ENCODE assay signal across 8 mouse cellular contexts in the genomic region with DNA sequence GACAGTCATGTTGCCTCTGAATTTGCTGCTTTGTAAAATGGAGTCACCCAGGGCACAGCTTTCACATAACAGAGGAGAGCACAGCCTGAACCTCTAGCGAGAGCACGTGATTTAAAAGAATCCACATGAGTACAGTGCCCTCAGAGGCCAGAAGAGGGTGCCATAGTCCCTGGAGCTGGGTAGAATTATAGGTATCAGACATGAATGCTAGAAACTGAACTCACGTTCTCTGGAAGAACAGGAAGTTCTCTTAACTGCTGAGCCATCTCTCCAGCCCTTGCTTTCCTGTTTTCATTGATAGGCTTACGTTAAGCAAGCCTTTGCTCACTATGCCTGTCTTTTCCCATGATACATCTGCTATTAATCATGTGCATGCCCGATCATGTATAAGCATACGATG.
DNase-seq lines count a peak whose midpoint lies in the region; ATAC-seq and TF ChIP-seq lines count a peak whose summit lies in the region.

No protein-coding gene starts in this region.

- 0 out of 2 replicates have a peak, but pooled peaks have one; percentile 42 for ATAC-seq in erythroid progenitor cell, adult 5-6 weeks (replicated peaks; ENCODE audit: low FRiP score, poor library complexity, severe bottlenecking)

- H3K9ac ChIP-seq in CH12.LX (ENCODE audit: insufficient read depth, low read depth) = 0 out of 2 replicates have a peak overlapping the region, but pooled peaks have one; percentile 45

- in situ Hi-C loops in CH12.LX (cut with MboI; ENCODE audit: low pct_ligation_motif_present, low pct_unique_long_range_greater_than_20kb, low sequenced_read_pairs) = loop anchor here (10.0 to 25.0 kb wide), 5 partner anchors 192 to 644 kb away; a partner anchor contains a TSS

- H3K4me2 ChIP-seq in CH12.LX (ENCODE audit: insufficient read depth, low read depth, poor library complexity, severe bottlenecking) = peak overlapping the region; percentile 33; the same call in 1 of the 2 replicates

- H3K27me3 ChIP-seq in CH12.LX (replicated peaks) = no peaks in the 10 kb centered on the region

- peak; percentile 85 to 93 for TF ChIP-seq CTCF in CH12.LX (conservative IDR thresholded peaks at IDR 0.05 in 1 of 2, IDR thresholded peaks at IDR 0.05 in 1 of 2; ENCODE audit: low read depth in 2 of 2, low read length in 2 of 2)

- no peak for TF ChIP-seq POLR2A in CH12.LX (IDR thresholded peaks at IDR 0.05; ENCODE audit: low read depth, low read length)

- peak; percentile 96 for TF ChIP-seq RAD21 in CH12.LX (IDR thresholded peaks at IDR 0.05; ENCODE audit: low read depth, low read length)

- H3K4me3 ChIP-seq in CH12.LX (replicated peaks in 1 of 3; ENCODE audit: low read depth in 2 of 3, low read length in 2 of 3, poor library complexity in 1 of 3) = no peak overlapping the region

- dilution Hi-C loops in CH12.LX (cut with MboI; ENCODE audit: extremely low pct_ligation_motif_present, extremely low pct_unique_long_range_greater_than_20kb, low sequenced_read_pairs) = no loop called here

- no peaks in the 10 kb centered on the region for H3K9me3 ChIP-seq in CH12.LX (replicated peaks; ENCODE audit: low read length)

- TF ChIP-seq EP300 in CH12.LX (IDR thresholded peaks at IDR 0.05; ENCODE audit: low read length) = no peak

- DNase-seq in CH12.LX (ENCODE audit: extremely low read depth) = peak; percentile 94
- peak; percentile 83 for DNase-seq in brain, adult 2 months (ENCODE audit: low read depth, low spot score)
- peak; percentile 74 for DNase-seq in heart, postnatal 4 days
- DNase-seq in layer of hippocampus, adult 9-11 months = peak; percentile 64
- peak; percentile 87 for DNase-seq in lung, postnatal 10 days
- peak; percentile 61 for DNase-seq in retina, adult 2 months (ENCODE audit: low read depth, low spot score)
- peak; percentile 90 for DNase-seq in thymus, postnatal 14 days

- H3K79me2 ChIP-seq in CH12.LX (replicated peaks; ENCODE audit: control insufficient read depth, extremely low read depth, insufficient read depth, poor library complexity, severe bottlenecking) = no peaks in the 10 kb centered on the region

- peaks cover 8 to 9% of the 10 kb centered on the region in 2 experiments for H3K4me1 ChIP-seq in CH12.LX (ENCODE audit: control insufficient read depth in 1 of 2, insufficient read depth in 2 of 2)

- no peak overlapping the region for H3K27ac ChIP-seq in CH12.LX (ENCODE audit: insufficient read depth, low read depth)

- H3K36me3 ChIP-seq in CH12.LX (replicated peaks in 1 of 2; ENCODE audit: control insufficient read depth in 1 of 2, insufficient read depth in 1 of 2, low read length in 1 of 2) = no peaks in the 10 kb centered on the region

TF ChIP-seq in CH12.LX, 34 proteins besides CTCF, POLR2A, EP300 and RAD21:
- TF ChIP-seq MAX (IDR thresholded peaks at IDR 0.05; ENCODE audit: low read length) = peak; percentile 95
- 0 out of 2 replicates have a peak, but pooled peaks have one; percentile 27 for TF ChIP-seq TCF12 (IDR thresholded peaks at IDR 0.05; ENCODE audit: low read depth, low read length)
- TF ChIP-seq MXI1 (IDR thresholded peaks at IDR 0.05; ENCODE audit: low read depth, low read length) = peak; percentile 56; the same call in 1 of the 2 replicates
- TF ChIP-seq HCFC1 (IDR thresholded peaks at IDR 0.05; ENCODE audit: low read depth, low read length) = peak; percentile 22; the same call in 1 of the 2 replicates
- peak; percentile 62; the same call in 1 of the 2 replicates for TF ChIP-seq IRF4 (IDR thresholded peaks at IDR 0.05; ENCODE audit: low read depth, low read length)
- TF ChIP-seq USF1 (IDR thresholded peaks at IDR 0.05; ENCODE audit: low read depth, low read length) = peak; percentile 81
- peak; percentile 99 for TF ChIP-seq BHLHE40 (IDR thresholded peaks at IDR 0.05; ENCODE audit: low read depth, low read length)
- TF ChIP-seq MEF2A (IDR thresholded peaks at IDR 0.05; ENCODE audit: borderline replicate concordance, low read depth, low read length) = no peak
- TF ChIP-seq SIN3A (IDR thresholded peaks at IDR 0.05; ENCODE audit: low read length) = peak; percentile 35; the same call in 1 of the 2 replicates
- peak; percentile 71 for TF ChIP-seq USF2 (conservative IDR thresholded peaks at IDR 0.05; ENCODE audit: low read depth, low read length)
- peak; percentile 70 for TF ChIP-seq ZC3H11A (IDR thresholded peaks at IDR 0.05; ENCODE audit: low read depth, low read length)
- TF ChIP-seq KAT2A (IDR thresholded peaks at IDR 0.05; ENCODE audit: insufficient replicate concordance, low read length) = no peak
- no peak for TF ChIP-seq UBTF (IDR thresholded peaks at IDR 0.05; ENCODE audit: low read depth, low read length)
- peak; percentile 69; the same call in 1 of the 2 replicates for TF ChIP-seq ELF1 (IDR thresholded peaks at IDR 0.05; ENCODE audit: low read depth, low read length)
- no peak for TF ChIP-seq CHD1 (IDR thresholded peaks at IDR 0.05; ENCODE audit: low read depth, low read length)
- TF ChIP-seq ETS1 (conservative IDR thresholded peaks at IDR 0.05; ENCODE audit: low read depth, low read length) = 0 out of 2 replicates have a peak, but pooled peaks have one; percentile 38
- TF ChIP-seq SMC3 (IDR thresholded peaks at IDR 0.05; ENCODE audit: low read depth, low read length) = peak; percentile 92
- peak; percentile 96 for TF ChIP-seq MYC (IDR thresholded peaks at IDR 0.05; ENCODE audit: low read depth, low read length)
